Comparison of ENCODE assay signal across 14 mouse cellular contexts in the genomic region with DNA sequence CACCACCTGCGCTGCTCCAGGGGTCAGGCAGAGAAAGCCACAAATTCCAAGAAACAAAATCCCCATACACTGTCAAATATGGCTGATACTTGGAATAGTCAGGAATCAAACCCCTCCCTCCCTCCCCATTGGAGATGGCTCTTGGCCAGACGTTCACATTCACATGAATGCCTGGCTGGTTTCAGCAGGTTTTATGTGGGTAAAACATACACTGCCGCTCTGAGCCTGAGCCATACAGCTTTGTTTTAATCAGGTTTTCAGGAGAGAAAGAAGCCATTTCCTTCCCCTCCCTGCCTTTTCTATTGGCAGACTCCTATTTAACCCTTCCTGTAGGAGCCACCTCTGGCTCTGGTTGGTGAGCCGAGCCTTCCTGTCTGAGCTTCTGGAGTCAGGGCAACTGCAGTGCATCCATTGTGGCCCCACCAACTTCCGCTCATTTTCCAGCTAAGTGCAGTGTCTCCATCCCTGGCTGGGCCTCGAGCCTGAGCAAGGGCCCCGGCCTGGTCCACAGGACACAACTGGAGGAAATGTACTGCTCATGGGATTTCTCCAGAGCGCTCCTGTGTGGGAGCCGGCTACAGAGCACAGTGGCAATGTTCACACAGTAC. TPM values are rescaled to one million over a fixed set of nuclear protein-coding genes. Genes with fewer than 3 reads are reported as not detected.
DNase-seq lines count a peak whose midpoint lies in the region; ATAC-seq lines count a peak whose summit lies in the region.
"Had no signal": no experiment of that assay in that cellular context is flagged by ENCODE, and none has a peak within 500 bp of the region (broad histone marks: within the 10 kb centered on the region; RNA-seq: fewer than 3 reads in every experiment).

No protein-coding gene starts in this region.

- no peak for ATAC-seq in forebrain, embryonic 14.5 days
- no peak for ATAC-seq in forebrain, embryonic 11.5 days (replicated peaks; ENCODE audit: low FRiP score)
- ATAC-seq in kidney, embryonic 14.5 days (ENCODE audit: low FRiP score, low TSS enrichment) = no peak

- no peak overlapping the region for H3K4me2 ChIP-seq in forebrain, embryonic 14.5 days (ENCODE audit: low read length)
- H3K4me2 ChIP-seq in forebrain, embryonic 11.5 days (ENCODE audit: low read depth, low read length, severe bottlenecking) = no peak overlapping the region
- no peak overlapping the region for H3K4me2 ChIP-seq in kidney, embryonic 14.5 days (replicated peaks; ENCODE audit: low read depth, low read length)

- H3K4me1 ChIP-seq in forebrain, embryonic 14.5 days (ENCODE audit: control insufficient read depth, insufficient read depth, low read length) = no peaks in the 10 kb centered on the region
- H3K4me1 ChIP-seq in forebrain, embryonic 11.5 days (replicated peaks; ENCODE audit: control insufficient read depth, insufficient read depth, low read length) = no peaks in the 10 kb centered on the region
- H3K4me1 ChIP-seq in kidney, embryonic 14.5 days (ENCODE audit: control insufficient read depth, insufficient read depth, low read length) = no peaks in the 10 kb centered on the region

- no peak overlapping the region for H3K4me3 ChIP-seq in forebrain, embryonic 14.5 days (ENCODE audit: low read depth, low read length)
- no peak overlapping the region for H3K4me3 ChIP-seq in forebrain, embryonic 11.5 days (ENCODE audit: low read depth, low read length)
- H3K4me3 ChIP-seq in kidney, embryonic 14.5 days (ENCODE audit: low read length) = no peak overlapping the region
- H3K4me3 ChIP-seq: megakaryocyte, embryonic 14.5 days; myocyte had no signal

- H3K36me3 ChIP-seq in forebrain, embryonic 14.5 days (ENCODE audit: control insufficient read depth, insufficient read depth, low read length) = peaks cover 90% of the 10 kb centered on the region
- H3K36me3 ChIP-seq in forebrain, embryonic 11.5 days (ENCODE audit: control insufficient read depth, insufficient read depth, low read length) = no peaks in the 10 kb centered on the region; the same call in 1 of the 2 replicates
- H3K36me3 ChIP-seq in kidney, embryonic 14.5 days (ENCODE audit: control insufficient read depth, insufficient read depth, low read length) = peaks cover 76% of the 10 kb centered on the region

- H3K9ac ChIP-seq in forebrain, embryonic 14.5 days (ENCODE audit: low read length) = no peak overlapping the region
- H3K9ac ChIP-seq in forebrain, embryonic 11.5 days (ENCODE audit: low read length) = no peak overlapping the region
- H3K9ac ChIP-seq in kidney, embryonic 14.5 days (ENCODE audit: low read depth, low read length) = no peak overlapping the region

- no peaks in the 10 kb centered on the region for H3K27me3 ChIP-seq in forebrain, embryonic 14.5 days (replicated peaks; ENCODE audit: control insufficient read depth, insufficient read depth, low read length)
- no peaks in the 10 kb centered on the region for H3K27me3 ChIP-seq in forebrain, embryonic 11.5 days (ENCODE audit: control insufficient read depth, insufficient read depth, low read length)
- no peaks in the 10 kb centered on the region for H3K27me3 ChIP-seq in kidney, embryonic 14.5 days (ENCODE audit: control insufficient read depth, insufficient read depth, low read length)
- H3K27me3 ChIP-seq: megakaryocyte, embryonic 14.5 days had no signal

- peak; percentile 13 for DNase-seq in forebrain, embryonic 14.5 days (ENCODE audit: low spot score)
- DNase-seq in forebrain, embryonic 11.5 days (ENCODE audit: low spot score) = no peak
- peak; percentile 20 for DNase-seq in kidney, adult 11 months
- peak; percentile 87 for DNase-seq in ZHBTc4 (ENCODE audit: low read depth, low spot score)
- DNase-seq in kidney, postnatal 14 days = peak; percentile 39
- no peak for DNase-seq in right cerebral cortex, postnatal 36 days (ENCODE audit: low spot score in 2 of 2)
- no peak for DNase-seq in spleen, postnatal 4 days (ENCODE audit: low spot score in 2 of 2)
- DNase-seq: adrenal gland, adult 2 months; liver; retina, postnatal 1 day had no signal

- no peak overlapping the region for H3K27ac ChIP-seq in forebrain, embryonic 14.5 days (ENCODE audit: low read depth, low read length)
- H3K27ac ChIP-seq in forebrain, embryonic 11.5 days (ENCODE audit: low read depth, low read length) = no peak overlapping the region
- H3K27ac ChIP-seq in kidney, embryonic 14.5 days (ENCODE audit: low read depth, low read length) = no peak overlapping the region

- no peaks in the 10 kb centered on the region for H3K9me3 ChIP-seq in forebrain, embryonic 14.5 days (replicated peaks; ENCODE audit: control insufficient read depth, low read length)
- H3K9me3 ChIP-seq in forebrain, embryonic 11.5 days (ENCODE audit: control insufficient read depth, low read length) = no peaks in the 10 kb centered on the region
- H3K9me3 ChIP-seq in kidney, embryonic 14.5 days (ENCODE audit: control insufficient read depth, low read length) = no peaks in the 10 kb centered on the region
- H3K9me3 ChIP-seq: megakaryocyte, embryonic 14.5 days had no signal

- 85% methylated on average over 9 of the region's 9 CpGs for WGBS in forebrain, embryonic 14.5 days
- WGBS in forebrain, embryonic 11.5 days = 92% methylated on average over 9 of the region's 9 CpGs
- 90% methylated on average over 9 of the region's 9 CpGs for WGBS in kidney, embryonic 14.5 days

RNA-seq across cellular contexts. Expression of gene Recql5, which starts 13.0 kb away (rescaled TPM):
- polyA plus RNA-seq in forebrain, embryonic 14.5 days (2014; fragmentation: Nextera tagmentation; extraction: Ambion mirVana) = 16.5 and 20.4 TPM in 2 replicates
- 28.3 and 35.6 TPM in 2 replicates for polyA plus RNA-seq in forebrain, embryonic 11.5 days (2014; fragmentation: Nextera tagmentation; extraction: Ambion mirVana)
- 13.0 and 19.1 TPM in 2 replicates for polyA plus RNA-seq in kidney, embryonic 14.5 days (2014; fragmentation: Nextera tagmentation; extraction: Ambion mirVana)

RNA-seq across cellular contexts. Expression of gene Sap30bp, which starts 13.2 kb away (rescaled TPM):
- polyA plus RNA-seq in forebrain, embryonic 14.5 days (2014; fragmentation: Nextera tagmentation; extraction: Ambion mirVana) = 55.8 and 56.5 TPM in 2 replicates
- 55.2 and 56.3 TPM in 2 replicates for polyA plus RNA-seq in forebrain, embryonic 11.5 days (2014; fragmentation: Nextera tagmentation; extraction: Ambion mirVana)
- 41.4 and 48.1 TPM in 2 replicates for polyA plus RNA-seq in kidney, embryonic 14.5 days (2014; fragmentation: Nextera tagmentation; extraction: Ambion mirVana)

RNA-seq across cellular contexts. Expression of gene Itgb4, which starts 28.2 kb away (rescaled TPM):
- 0.48 and 0.62 TPM in 2 replicates for polyA plus RNA-seq in forebrain, embryonic 14.5 days (2014; fragmentation: Nextera tagmentation; extraction: Ambion mirVana)
- 0.57 and 0.72 TPM in 2 replicates for polyA plus RNA-seq in forebrain, embryonic 11.5 days (2014; fragmentation: Nextera tagmentation; extraction: Ambion mirVana)
- 1.1 and 2.1 TPM in 2 replicates for polyA plus RNA-seq in kidney, embryonic 14.5 days (2014; fragmentation: Nextera tagmentation; extraction: Ambion mirVana)

RNA-seq across cellular contexts. Expression of gene Smim6, which starts 34.5 kb away (rescaled TPM):
- 0.18 and 0.22 TPM in 2 replicates for polyA plus RNA-seq in forebrain, embryonic 14.5 days (2014; fragmentation: Nextera tagmentation; extraction: Ambion mirVana)
- 0.72 and 0.95 TPM in 2 replicates for polyA plus RNA-seq in forebrain, embryonic 11.5 days (2014; fragmentation: Nextera tagmentation; extraction: Ambion mirVana)
- 9.4 and 9.6 TPM in 2 replicates for polyA plus RNA-seq in kidney, embryonic 14.5 days (2014; fragmentation: Nextera tagmentation; extraction: Ambion mirVana)
- polyA plus RNA-seq: adrenal gland, adult 2 months; cortical plate, adult 2 months had no signal

RNA-seq across cellular contexts. Expression of gene Smim5, which starts 46.6 kb away (rescaled TPM):
- 0.52 and 1.6 TPM in 2 replicates for polyA plus RNA-seq in forebrain, embryonic 14.5 days (2014; fragmentation: Nextera tagmentation; extraction: Ambion mirVana)
- 2.0 and 2.6 TPM in 2 replicates for polyA plus RNA-seq in forebrain, embryonic 11.5 days (2014; fragmentation: Nextera tagmentation; extraction: Ambion mirVana)
- polyA plus RNA-seq in kidney, embryonic 14.5 days (2014; fragmentation: Nextera tagmentation; extraction: Ambion mirVana) = 2.3 and 2.9 TPM in 2 replicates

Comparison
In these comparisons a context has a peak if more than half of its experiments do, and no peak if none do; other contexts are left out.
1. DNase-seq: peak in forebrain, embryonic 14.5 days (single experiment), kidney, adult 11 months (single experiment), ZHBTc4 (single experiment) and kidney, postnatal 14 days (single experiment); none in forebrain, embryonic 11.5 days (single experiment), right cerebral cortex, postnatal 36 days (0 of 2) and spleen, postnatal 4 days (0 of 2).